Mouse (Mus musculus) liver, adult 2 months (tissue): ENCODE measurements around the gene Cdc42ep2.

Source experiments
- CTCF ChIP-seq: fragments of 200-500 bp; IDR thresholded peaks from 2 replicates; pipeline ENCODE4 v1.5.1; 2011; ENCODE audit warnings: low read depth, low read length, control low read depth
- POLR2A ChIP-seq: fragments of 200-500 bp; IDR thresholded peaks from 2 replicates; pipeline ENCODE4 v1.6.1; 2011; ENCODE audit warnings: low read length, control low read depth; ENCODE audit not compliant: insufficient read depth; ENCODE audit errors: extremely low read depth

DNA sequence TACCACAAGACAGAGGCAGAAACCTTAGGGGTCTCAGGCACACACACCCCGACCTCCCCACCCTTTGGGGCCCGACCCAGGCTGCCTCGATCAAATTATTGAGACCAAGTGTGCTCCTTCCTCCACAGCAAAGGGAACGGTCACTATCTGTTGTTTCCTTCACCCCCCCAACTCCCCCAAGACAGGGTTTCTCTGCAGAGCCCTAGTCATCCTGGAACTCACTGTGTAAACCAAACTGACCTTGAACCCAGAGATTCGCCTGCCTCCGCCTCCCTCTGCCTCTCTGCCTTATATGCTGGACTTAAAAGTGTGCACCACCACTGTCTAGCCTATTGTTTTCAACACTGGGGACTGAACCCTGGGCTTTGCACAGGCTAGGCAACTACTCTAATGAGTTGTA is 52.9 kb downstream of the Cdc42ep2 start:
- TF ChIP-seq POLR2A (no peak), CTCF (no peak)
